Mouse (Mus musculus): Measurements from ENCODE around the gene Syngr1.

Syngr1 gene

DNA sequence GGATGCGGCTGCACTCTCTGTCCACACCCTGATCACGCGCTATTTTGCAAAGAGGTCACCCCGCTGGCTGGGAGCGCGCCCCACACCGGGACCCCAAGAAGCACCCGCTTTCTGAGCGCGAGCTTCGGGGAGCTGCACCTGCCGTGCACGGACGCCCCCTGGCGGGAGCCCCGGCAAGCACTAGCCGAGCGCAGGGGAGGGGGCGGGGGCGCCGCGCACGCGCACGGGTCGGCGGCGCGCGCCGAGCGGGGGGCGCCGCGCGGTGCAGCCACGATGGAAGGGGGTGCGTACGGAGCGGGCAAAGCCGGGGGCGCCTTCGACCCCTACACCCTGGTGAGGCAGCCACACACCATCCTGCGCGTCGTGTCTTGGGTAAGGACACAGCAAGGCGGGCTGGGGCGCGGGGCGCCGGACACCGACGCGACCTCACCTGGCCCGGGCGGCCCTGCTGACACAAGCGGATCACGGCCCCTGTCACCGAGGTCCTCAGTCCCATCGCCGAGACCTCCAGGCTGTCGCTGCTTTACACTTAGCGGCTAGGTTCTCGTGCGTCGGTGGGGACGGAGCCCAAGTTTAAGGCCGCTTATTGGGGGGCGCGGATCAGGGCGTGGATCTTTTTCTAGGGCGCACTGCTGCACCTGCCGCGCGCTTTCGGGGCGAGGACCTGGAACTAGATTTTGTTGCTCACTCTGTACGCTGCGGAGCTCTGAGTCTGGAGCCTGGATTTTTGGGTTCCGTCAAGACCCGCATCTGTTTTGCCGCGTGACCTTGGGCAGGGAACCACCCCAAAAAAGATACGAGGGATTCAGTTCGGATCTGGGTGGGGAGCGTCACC is at the start of gene Syngr1, which contains the start of gene Rpl3:
Gene Syngr1, plus strand, starts transcription at position 214 of the 835 bp plus-strand sequence.
Gene Rpl3, minus strand, starts transcription at position 748 of the 835 bp plus-strand sequence.
- no peak for DNase-seq (ENCODE audit: extremely low read depth, low read depth, low spot score)

DNA sequence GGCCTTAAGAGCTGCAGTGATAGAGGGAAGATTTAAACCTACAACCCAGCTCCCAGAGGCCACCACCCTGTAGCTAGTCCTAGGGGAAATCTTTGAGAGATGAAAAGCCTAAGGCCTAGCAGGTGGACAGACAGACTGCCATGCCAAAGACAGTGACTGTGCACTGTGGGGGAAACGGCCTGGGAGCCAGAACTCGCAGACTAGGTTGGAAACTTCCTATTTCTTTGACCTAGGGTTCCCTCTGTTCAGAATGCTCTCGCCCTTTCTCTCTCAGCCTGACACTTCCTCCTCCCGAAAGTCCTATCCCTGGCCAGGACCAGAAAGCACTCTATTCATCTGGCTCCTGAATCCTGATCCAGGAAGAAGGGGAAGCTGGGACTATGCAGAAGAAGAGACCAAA is 49.0 kb upstream of the Syngr1 start:
- DNase-seq (ENCODE audit: extremely low read depth, low read depth, low spot score) = no peak

DNA sequence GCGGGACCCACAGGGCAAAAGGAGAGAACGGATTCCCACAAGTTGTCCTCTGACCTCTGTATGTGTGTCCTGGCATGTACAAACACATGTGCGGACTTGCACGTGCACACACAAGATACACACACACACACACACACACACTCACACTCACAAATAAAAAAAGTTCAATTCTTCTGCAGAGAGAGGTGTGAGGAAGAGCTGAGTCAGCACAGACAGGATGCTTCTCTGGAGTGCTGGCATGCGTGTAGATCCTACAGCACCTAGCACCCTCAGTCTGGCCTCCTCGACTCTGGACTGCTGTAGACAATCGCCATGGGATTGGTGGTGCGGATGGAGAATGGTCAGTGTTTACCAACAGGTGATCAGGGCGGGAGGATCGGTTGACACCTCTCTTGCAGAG is 46.9 kb upstream of the Syngr1 start:
- no peak for DNase-seq (ENCODE audit: extremely low read depth, low read depth, low spot score)

DNA sequence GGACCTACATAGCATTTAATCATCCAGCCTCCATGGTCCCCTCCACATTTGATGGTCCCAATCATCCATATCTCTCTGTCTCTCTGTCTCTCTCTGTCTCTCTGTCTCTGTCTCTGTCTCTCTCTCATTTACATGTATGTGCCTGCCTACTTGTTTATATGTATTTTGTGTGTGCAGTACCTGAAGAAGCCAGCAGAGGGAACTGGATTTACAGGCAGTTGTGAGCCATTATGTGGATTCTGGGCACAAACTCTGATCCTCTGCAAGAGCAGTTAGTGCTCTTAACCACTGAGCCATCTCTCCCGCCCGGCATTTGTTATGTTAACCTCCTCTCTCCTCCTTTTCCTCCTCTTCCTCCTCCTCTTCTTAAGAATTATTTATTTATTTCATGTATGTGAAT is 45.4 kb upstream of the Syngr1 start:
- no peak for DNase-seq (ENCODE audit: extremely low read depth, low read depth, low spot score)

DNA sequence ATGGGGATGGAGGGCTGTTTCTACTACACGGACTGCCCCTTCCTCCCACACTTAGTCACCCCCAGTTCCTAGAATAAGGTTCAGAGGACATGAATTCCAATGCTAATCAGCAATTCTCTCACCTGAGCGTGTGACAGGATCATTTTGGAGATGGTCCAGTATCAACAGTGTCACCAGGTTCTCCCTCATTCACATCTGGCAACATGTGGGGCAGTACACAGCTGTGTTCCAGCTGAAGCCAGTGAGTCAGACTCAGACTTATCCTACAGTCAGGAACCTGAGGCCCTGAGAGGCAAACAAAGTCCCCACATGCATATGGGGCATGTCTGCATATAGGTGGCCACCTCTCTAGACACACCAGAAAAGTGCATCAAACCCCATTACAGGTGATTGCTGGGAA is 43.9 kb upstream of the Syngr1 start:
- no peak for DNase-seq (ENCODE audit: extremely low read depth, low read depth, low spot score)

DNA sequence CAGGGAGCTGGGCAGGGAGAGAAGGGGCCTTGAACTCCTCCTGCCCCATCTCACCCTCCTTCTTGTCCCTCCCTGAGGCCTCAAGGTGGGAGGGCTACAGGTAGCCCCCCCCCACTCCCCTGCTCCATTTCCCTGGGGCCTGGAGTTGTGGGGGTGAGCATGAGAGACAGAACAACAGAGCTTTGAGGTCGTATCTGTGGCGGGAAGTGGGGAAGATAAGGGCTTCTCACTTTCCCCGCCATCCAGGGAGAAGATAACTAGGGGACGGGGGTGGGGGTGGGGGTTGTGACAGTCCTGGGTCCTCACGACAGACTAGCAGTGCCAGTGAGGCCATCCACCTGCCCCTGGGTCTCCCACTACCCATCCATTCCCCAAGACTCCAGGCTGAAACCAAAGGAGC is 43.2 kb upstream of the Syngr1 start:
- DNase-seq (ENCODE audit: extremely low read depth, low read depth, low spot score) = no peak

DNA sequence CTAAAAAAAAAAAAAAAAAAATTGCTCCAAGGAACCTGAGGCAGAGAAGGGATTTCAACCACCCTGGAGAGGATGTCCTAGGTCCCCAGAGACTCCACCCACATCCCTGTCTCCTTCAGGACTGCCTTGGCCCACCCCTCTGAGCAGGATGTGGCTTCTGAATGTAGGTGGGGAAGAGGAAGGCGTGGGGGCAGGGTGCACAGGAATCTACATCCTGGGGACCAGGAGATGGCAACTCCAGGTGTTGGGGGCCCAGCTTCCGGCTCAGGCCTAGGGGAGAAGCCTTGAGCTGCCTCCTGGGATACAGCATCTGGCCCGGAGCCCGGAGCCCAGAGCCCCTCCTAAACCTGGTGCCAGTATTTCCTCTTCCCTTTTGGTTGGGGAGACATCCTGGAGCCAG is 41.0 kb upstream of the Syngr1 start:
- DNase-seq (ENCODE audit: extremely low read depth, low read depth, low spot score) = no peak

DNA sequence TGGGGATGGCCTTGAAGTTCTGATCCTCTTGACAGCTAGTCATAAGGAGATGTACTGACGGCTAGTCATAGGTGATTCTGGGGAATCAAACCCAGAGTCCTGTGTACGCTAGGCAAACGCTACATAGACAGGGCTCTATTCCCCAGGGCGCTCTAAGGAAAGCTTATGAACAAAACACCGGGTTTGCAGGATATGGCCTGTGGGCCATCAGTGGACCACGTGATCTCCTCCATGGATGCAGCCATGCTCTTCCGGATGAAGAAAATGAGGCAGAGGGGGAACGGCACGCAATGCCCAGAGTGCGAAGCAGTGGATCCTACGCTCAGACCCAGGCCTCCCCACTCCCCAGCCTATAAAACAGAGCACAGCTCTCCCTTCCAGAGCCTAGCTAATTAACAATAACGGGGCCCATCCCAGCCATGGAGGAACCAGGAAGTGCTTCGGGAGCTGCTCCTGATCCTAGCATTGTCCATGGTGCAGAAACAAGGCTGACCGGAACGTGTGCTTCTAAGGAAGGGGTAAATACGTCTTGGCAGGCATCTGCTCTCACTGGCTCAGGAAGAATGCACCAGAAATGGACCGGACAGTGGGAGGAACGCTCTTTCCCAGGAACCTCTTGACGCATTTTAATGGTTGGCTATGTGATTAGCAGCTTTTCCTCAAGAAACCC is 39.9 kb upstream of the Syngr1 start:
- DNase-seq (ENCODE audit: extremely low read depth, low read depth, low spot score) = no peak

DNA sequence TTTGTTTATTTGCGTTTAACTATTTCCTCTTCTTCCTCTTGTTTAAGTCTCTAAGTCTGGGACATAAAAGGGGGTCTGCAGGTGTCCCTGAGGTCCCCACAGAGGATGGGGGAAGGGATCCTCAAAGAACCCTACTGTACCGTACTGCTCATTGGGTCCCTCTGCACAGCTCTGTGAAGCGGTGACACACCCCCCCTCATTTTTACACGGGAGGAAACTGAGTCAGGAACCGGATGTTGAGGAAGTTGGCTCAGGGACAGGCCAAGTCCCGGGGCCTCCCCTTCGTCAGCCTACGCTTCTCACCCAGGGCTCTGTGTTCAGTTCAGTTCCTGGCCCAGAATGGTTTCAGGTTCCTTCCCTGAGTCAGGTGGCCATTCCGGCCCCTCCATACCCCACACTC is 39.4 kb upstream of the Syngr1 start:
- DNase-seq (ENCODE audit: extremely low read depth, low read depth, low spot score) = no peak

DNA sequence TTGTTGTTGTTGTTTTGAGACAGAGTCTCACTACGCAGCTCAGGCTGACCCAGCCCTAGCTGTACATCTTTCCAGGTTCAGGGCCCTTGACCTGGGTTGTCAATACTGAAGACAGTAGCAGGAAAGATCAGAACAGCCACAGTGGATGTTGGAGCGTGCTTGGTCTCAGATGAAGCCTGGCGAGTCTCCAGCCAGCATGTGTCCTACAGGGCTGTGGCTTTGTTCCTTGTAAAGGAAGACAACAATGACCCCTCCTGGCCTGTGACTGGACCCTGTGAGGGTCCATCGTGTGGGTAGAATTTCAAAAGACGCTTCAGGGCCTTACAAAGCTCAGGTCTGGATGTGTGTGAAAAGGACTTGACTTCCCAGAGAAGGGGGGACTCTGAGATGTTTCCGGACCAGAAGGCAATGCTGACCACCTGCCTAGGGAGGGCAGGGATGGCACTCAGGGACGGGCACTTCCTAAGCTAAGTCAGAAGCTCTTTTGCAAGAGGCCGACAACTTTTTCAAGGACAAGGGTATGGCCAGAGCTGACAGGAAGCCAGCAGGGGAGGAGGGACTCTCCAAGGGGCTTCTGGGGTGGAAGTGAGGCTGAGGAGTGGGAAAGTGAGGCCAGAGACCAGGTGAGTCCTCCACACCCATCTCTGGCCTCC is 37.6 kb upstream of the Syngr1 start:
- no peak for DNase-seq (ENCODE audit: extremely low read depth, low read depth, low spot score)

DNA sequence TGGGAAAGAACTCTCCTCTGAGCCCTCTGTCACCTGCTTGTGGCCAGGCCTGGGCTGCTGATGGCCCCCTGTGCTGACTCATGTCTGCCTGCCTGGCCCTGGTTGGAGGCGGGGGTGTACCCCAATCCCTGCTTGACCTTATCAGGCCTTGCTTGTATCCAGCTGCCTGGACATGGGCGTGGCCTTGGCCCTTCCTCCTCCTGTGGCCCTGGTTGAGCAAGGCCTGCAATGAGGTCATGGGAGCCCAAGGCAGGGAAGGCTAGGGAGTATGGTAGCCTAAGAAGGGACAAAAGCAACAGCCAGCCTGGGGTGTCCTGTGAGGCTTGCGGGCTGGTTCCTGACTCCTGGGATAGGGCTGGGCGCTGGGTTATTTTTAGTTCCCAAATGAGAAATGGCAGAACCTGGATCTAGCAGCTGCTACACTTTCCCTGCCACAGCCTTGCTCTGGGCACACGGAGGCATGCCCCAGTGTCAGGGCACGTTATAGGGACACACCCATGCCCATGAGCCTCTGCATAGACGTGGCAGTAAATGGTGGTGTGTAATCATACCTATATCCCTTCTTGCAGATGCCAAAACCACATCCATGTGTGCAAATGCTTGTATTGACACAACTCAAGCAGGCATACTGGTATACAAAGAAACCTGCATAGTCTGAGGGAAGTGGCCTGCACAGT is 37.0 kb upstream of the Syngr1 start:
- DNase-seq (ENCODE audit: extremely low read depth, low read depth, low spot score) = no peak

DNA sequence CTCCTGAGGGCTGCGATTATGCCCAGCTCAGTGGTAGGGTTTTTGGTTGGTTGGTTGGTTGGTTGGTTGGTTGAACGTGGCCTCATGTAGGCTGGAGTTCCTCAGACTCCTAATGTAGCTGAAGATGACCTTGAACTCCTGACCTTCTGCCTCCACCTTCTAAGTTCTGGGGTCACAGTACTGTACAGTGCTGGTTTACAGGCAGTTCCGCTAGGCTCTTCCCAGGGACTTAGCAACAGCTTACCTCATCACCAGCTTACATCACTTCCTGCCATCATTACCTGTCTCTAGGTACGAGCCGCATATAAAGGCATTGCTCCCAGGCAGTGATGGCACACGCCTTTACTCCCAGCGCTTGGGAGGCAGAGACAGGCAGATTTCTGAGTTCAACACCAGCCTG is 33.0 kb upstream of the Syngr1 start:
- DNase-seq (ENCODE audit: extremely low read depth, low read depth, low spot score) = no peak

DNA sequence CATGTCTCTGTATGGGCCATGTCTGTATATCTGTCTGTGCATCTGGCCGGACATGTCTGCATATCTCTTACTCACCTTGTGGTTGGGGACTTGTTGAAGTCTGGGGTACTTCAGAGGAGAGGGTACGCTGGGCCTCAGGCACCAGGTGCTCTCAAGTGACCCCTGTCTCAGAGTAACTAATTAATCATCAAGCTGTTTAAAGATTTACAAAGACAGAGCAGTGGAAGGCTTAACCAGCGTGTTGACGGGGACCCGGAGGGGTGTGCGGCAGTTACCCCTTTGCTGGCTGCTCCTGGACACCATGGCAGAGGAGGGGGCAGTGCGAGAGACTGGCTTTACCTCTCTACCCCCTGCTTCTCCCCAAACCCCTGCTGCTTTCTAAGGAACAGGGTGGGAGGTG is 31.5 kb upstream of the Syngr1 start:
- no peak for DNase-seq (ENCODE audit: extremely low read depth, low read depth, low spot score)

DNA sequence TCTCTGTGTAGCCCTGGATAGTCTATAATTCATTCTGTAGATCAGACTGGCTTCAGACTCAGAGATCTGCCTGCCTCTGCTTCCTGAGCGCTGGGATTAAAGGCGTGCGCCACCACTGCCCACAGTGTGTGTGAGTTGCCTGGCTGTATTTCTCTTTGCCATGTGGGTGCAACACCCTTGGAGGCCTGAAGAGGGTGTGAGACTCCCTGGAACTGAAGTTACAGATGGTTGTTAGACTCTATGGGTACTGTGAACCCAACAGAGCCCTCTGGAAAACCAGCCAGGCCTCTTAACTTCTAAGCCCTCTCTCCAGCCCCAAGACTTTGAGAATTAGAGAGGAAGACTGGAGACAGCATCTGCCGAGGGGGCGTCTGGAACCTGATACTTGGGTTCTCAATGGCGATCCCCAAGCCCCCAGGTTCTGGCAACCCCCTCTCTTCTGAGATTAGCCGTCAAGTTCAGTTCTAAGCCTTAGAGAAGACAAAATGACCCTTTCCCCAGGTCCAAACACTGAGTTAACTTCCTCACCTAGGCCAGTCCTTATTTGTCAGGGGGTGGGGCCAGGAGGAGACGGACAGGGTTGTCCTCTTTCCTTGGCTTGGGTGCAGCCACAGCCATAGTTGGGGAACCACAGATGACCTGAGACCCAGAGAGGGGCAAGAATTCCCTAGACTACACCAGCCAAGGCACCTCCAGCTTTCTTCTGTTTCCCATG is 30.6 kb upstream of the Syngr1 start:
- DNase-seq (ENCODE audit: extremely low read depth, low read depth, low spot score) = no peak

DNA sequence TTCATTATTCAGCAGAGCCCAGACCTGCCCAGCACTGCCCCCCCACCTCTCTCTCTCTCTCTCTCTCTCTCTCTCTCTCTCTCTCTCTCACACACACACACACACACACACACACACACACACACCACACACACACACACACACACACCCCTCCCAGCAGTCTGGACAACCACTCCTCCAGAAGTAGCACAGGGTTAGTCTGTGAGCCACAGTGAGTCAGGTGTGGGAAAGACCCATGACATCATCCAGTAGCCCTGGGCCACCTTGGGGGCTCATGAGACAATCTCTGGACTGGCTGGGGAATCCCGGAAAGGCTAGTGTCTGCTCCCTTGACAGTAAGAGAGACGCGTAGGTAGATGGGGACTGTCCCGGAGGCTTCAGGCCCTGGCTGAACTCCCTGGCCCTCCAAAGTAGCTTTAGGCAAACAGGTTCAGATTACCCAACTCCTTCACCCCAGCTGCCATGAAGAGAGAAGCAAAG is 30.0 kb upstream of the Syngr1 start:
- no peak for DNase-seq (ENCODE audit: extremely low read depth, low read depth, low spot score)

DNA sequence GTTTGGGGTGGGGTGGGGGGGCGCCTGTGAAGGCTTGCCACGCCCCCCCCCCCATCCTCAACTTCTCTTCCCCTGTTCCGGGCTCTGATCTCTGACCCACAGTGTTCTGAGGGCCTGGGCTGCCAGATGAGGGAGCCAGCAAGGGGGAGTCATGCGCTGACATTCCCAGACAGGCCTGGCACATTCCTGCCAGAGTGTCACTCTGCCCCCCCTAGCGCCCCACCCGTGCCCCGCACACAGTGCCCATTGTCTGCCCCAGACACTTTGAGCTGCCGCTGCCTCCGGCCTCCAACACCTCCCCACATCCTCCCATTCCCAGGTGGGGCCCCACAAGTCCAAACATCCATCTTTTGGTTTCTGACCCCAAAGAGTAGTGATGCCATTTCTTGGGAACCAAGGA is 28.8 kb upstream of the Syngr1 start:
- no peak for DNase-seq (ENCODE audit: extremely low read depth, low read depth, low spot score)

DNA sequence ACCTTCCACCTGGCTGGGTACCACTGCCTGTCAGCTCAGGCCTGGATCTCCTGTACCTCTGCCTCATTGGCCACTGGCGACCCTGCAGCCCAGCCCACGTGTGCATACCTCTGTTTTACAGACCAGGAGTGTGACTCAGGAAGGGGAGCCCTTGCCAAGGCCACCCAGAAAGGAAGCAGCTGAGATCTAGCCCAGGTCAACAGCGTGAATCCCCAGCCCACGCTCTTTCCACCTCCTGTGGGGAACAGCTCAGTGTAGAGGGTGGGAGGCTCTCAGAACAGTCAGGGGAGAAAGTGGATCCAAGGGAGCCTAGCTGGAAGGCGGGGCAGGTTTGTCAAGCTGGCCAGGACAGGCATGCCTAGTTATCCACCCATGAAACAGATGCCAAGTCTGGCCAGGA is 28.3 kb upstream of the Syngr1 start:
- DNase-seq (ENCODE audit: extremely low read depth, low read depth, low spot score) = no peak

DNA sequence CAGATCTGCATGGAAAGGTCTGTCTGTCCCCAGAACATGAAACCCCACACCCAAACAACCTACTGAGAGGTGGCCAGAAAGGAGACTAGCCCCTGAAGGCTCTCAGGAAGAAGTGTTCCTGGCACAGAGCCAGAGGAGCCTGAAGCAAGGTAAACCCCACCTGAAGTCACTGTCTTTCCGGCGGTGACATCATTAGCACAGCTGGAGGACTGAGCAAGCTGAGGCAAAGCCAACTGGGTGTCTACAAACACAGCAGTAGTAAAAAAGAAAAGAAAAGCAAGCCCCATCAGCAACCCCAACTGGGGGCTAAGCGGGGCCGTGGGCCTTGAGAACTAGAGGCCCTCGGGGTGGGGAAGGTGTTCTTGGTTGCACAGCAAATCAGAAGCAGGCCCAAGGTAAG is 26.2 kb upstream of the Syngr1 start:
- DNase-seq (ENCODE audit: extremely low read depth, low read depth, low spot score) = no peak

DNA sequence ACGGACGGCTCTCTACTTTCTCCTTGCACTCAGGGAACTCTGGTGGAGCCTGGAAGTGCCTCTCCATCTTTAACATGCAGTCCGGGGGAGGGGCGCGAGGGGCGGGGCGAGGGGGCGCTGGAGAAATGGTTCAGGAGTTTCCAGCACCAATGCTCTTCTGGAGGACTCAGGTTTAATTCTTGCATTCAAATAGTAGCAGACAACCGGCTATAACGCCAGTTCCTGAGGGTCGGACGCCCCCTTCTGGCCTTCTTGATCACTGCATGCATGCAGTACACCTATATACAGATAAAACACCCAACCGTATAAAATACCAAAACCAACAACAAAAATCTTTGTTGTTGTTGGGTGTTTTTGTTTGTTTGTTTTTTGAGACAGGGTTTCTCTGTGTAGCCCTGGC is 25.7 kb upstream of the Syngr1 start:
- DNase-seq (ENCODE audit: extremely low read depth, low read depth, low spot score) = no peak

DNA sequence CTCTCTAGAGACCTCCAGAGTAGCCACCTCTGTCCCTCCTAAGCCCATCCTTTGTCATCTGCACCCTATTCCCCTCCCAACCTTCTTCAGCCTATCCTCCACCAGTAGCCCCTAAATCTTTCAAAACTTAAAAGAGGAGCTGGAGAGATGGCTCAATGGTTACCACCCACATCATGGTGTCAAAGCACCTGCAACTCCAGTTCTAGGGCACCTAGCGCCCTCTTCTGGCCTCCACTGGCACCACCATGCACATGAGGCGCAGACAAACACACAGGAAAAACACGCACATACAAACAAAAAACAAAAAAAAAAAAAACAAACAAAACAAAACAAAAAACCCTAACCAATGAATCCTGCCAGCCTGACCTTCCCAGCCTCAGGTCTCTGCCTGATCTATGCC is 24.6 kb upstream of the Syngr1 start:
- DNase-seq (ENCODE audit: extremely low read depth, low read depth, low spot score) = no peak

DNA sequence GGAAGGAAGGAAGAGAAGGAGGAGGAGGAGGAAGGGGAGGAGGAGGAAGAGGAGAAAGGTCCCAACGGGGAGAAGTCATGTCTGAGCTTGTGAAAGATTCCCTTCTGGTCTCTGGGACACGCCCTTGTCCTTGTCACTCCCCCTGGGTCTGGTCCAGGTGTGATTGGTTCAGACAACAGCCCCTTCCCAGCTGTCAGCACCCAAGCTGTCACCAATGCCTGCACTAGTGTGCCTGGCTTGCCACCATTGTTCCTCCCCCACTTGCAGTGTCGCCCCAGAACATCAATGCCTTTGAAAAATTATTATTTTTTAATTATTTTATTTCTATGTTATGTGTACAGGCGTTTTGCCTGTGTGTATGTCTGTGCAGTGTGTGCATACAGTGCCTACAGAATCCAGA is 22.0 kb upstream of the Syngr1 start:
- no peak for DNase-seq (ENCODE audit: extremely low read depth, low read depth, low spot score)
